Mouse (Mus musculus) forebrain, embryonic 16.5 days (tissue): ENCODE measurements around the gene Lias. TPM values are rescaled to one million over a fixed set of nuclear protein-coding genes. Genes with fewer than 3 reads are reported as not detected.

Experiments used
- ATAC-seq: fragments of 200-750 bp; cut with Nextera tagmentation; 2 replicates; pipeline ENCODE4 v1.8.0; 2017; ENCODE audit warnings: mild to moderate bottlenecking, moderate library complexity
- H3K27ac ChIP-seq: fragments of 300-500 bp; sonication (generic); 2 replicates; pipeline ENCODE4 v1.5.1; 2014; ENCODE audit warnings: low read length, control low read depth
- H3K27me3 ChIP-seq: fragments of 300-500 bp; sonication (generic); replicated peaks from 2 replicates; pipeline ENCODE4 v1.6.1; 2014; ENCODE audit warnings: low read length; ENCODE audit not compliant: control insufficient read depth, insufficient read depth
- H3K36me3 ChIP-seq: fragments of 300-500 bp; sonication (generic); 2 replicates; pipeline ENCODE4 v1.6.1; 2014; ENCODE audit not compliant: control insufficient read depth, insufficient read depth
- H3K4me1 ChIP-seq: fragments of 300-500 bp; sonication (generic); replicated peaks from 2 replicates; pipeline ENCODE4 v1.6.1; 2014; ENCODE audit warnings: low read length; ENCODE audit not compliant: control insufficient read depth, insufficient read depth
- H3K4me2 ChIP-seq: fragments of 300-500 bp; sonication (generic); 2 replicates; pipeline ENCODE4 v1.6.1; 2014; ENCODE audit warnings: mild to moderate bottlenecking, low read length, control low read depth
- H3K4me3 ChIP-seq: fragments of 300-500 bp; sonication (generic); replicated peaks from 2 replicates; pipeline ENCODE4 v1.5.1; 2014; ENCODE audit warnings: mild to moderate bottlenecking, low read length, control low read depth
- H3K9ac ChIP-seq: fragments of 300-500 bp; sonication (generic); replicated peaks from 2 replicates; pipeline ENCODE4 v1.6.1; 2014; ENCODE audit warnings: low read depth, low read length, control low read depth
- H3K9me3 ChIP-seq: fragments of 300-500 bp; sonication (generic); 2 replicates; pipeline ENCODE4 v1.6.1; 2016; ENCODE audit warnings: low read length; ENCODE audit not compliant: control insufficient read depth
- WGBS: fragments of 180-500 bp; shearing (Covaris S2); extraction: QIAGEN DNeasy Blood & Tissue Kit; methylation state at CpG from one replicate; pipeline ENCODE4 v1.1.7; 2014; 5-methylcytosine and 5-hydroxymethylcytosine counted together
- polyA plus RNA-seq: library from polyadenylated mRNA; unstranded; fragments of >200 nt; fragmentation: Nextera tagmentation; extraction: Ambion mirVana; gene quantifications from 2 replicates; pipeline ENCODE4 v1.2.1, GENCODE M21; 2015

Lias gene
- polyA plus RNA-seq, 1 experiment from 2014 or later: 67.1 TPM

DNA sequence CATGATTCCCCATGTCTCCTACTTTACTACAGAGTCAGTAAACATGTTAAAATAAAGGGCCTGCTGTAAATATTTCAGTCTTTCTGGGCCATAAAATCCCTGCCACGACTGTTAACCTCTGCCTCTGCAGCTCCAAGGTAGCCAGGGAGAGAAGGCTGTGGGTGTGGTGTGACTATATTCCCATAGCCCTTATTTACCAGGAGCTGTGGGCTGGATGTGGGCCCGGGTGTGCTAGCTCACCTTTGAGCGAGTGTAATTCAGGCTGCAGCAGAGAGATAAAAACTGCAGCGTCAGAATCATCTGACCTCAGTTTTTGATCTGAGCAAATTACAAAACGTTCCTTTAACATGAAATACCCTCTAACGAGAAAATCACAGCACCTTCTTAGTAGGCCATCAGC is 29.5 kb downstream of the Lias start:
- WGBS: 75% methylated on average over 6 of the region's 6 CpGs
- H3K36me3 ChIP-seq: peaks cover 36% of the 10 kb centered on the region
- ATAC-seq: no peak

GRCm38 (mm10) chr5:65422803-65423202 is 31.5 kb downstream of the Lias start:
- Histone ChIP-seq H3K9ac (no peak overlapping the region), H3K4me3 (no peak overlapping the region), H3K27ac (no peak overlapping the region), H3K4me2 (no peak overlapping the region), H3K27me3 (no peaks in the 10 kb centered on the region), H3K9me3 (no peaks in the 10 kb centered on the region), H3K4me1 (no peaks in the 10 kb centered on the region), H3K36me3 (peaks cover 36% of the 10 kb centered on the region)
- ATAC-seq: no peak
- 94% methylated on average over 8 of the region's 8 CpGs for WGBS

More for the DNA sequence above, 29.5 kb downstream of the Lias start:
- H3K9ac ChIP-seq: no peak overlapping the region
- no peaks in the 10 kb centered on the region; the same call in 1 of the 2 replicates for H3K4me1 ChIP-seq
- H3K4me3 ChIP-seq: no peak overlapping the region
- no peak overlapping the region for H3K4me2 ChIP-seq
- no peak overlapping the region for H3K27ac ChIP-seq
- no peaks in the 10 kb centered on the region for H3K9me3 ChIP-seq
- no peaks in the 10 kb centered on the region for H3K27me3 ChIP-seq

GRCm38 (mm10) chr5:65424215-65424614 is 32.9 kb downstream of the Lias start:
- no peak for ATAC-seq
- no peak overlapping the region for H3K27ac ChIP-seq
- H3K4me3 ChIP-seq: no peak overlapping the region
- H3K9me3 ChIP-seq: no peaks in the 10 kb centered on the region
- 95% methylated on average over 6 of the region's 6 CpGs for WGBS
- no peak overlapping the region for H3K9ac ChIP-seq
- no peaks in the 10 kb centered on the region for H3K4me1 ChIP-seq
- H3K4me2 ChIP-seq: no peak overlapping the region
- peaks cover 31% of the 10 kb centered on the region for H3K36me3 ChIP-seq
- no peaks in the 10 kb centered on the region for H3K27me3 ChIP-seq

GRCm38 (mm10) chr5:65425251-65425650 is 34.0 kb downstream of the Lias start:
- Histone ChIP-seq H3K4me2 (no peak overlapping the region), H3K27ac (no peak overlapping the region), H3K27me3 (no peaks in the 10 kb centered on the region), H3K36me3 (peaks cover 31% of the 10 kb centered on the region), H3K9ac (no peak overlapping the region), H3K4me1 (no peaks in the 10 kb centered on the region), H3K9me3 (no peaks in the 10 kb centered on the region), H3K4me3 (no peak overlapping the region)
- 91% methylated on average over 5 of the region's 5 CpGs for WGBS
- ATAC-seq: no peak

- no peak overlapping the region for H3K9ac ChIP-seq
- 24% methylated on average over 4 of the region's 4 CpGs for WGBS
- no peak overlapping the region for H3K4me2 ChIP-seq
- peaks cover 10% of the 10 kb centered on the region for H3K36me3 ChIP-seq
- no peak for ATAC-seq
- no peaks in the 10 kb centered on the region for H3K9me3 ChIP-seq
- no peak overlapping the region for H3K27ac ChIP-seq
- 0 out of 2 replicates have a peak, but pooled peaks cover 3% of the 10 kb centered on the region for H3K4me1 ChIP-seq
- no peak overlapping the region for H3K4me3 ChIP-seq
- no peaks in the 10 kb centered on the region for H3K27me3 ChIP-seq
Measured at GRCm38 (mm10) chr5:65428321-65428720, 37.0 kb downstream of the Lias start.

GRCm38 (mm10) chr5:65429441-65429840 is 38.1 kb downstream of the Lias start:
- Histone ChIP-seq H3K4me1 (peaks cover 10% of the 10 kb centered on the region), H3K27me3 (no peaks in the 10 kb centered on the region), H3K4me3 (no peak overlapping the region), H3K9me3 (no peaks in the 10 kb centered on the region), H3K9ac (no peak overlapping the region), H3K4me2 (no peak overlapping the region), H3K36me3 (peaks cover 5% of the 10 kb centered on the region), H3K27ac (no peak overlapping the region)
- no peak for ATAC-seq
- 92% methylated on average over 5 of the region's 5 CpGs for WGBS

GRCm38 (mm10) chr5:65434471-65435362 is 43.4 kb downstream of the Lias start:
- 2% methylated on average over 15 of the region's 15 CpGs for WGBS

GRCm38 (mm10) chr5:65435363-65435805 is 44.1 kb downstream of the Lias start:
- Histone ChIP-seq H3K4me1 (peaks cover 17% of the 10 kb centered on the region), H3K27me3 (no peaks in the 10 kb centered on the region), H3K27ac (peak overlapping the region; percentile 78), H3K4me3 (peak overlapping the region; percentile 82), H3K4me2 (peak overlapping the region; percentile 60), H3K36me3 (no peaks in the 10 kb centered on the region), H3K9ac (peak overlapping the region; percentile 90), H3K9me3 (no peaks in the 10 kb centered on the region)
- no peak for ATAC-seq
- WGBS: 0% methylated on average over 37 of the region's 47 CpGs

More at GRCm38 (mm10) chr5:65434471-65435362, 43.4 kb downstream of the Lias start:
- Histone ChIP-seq H3K4me1 (peaks cover 17% of the 10 kb centered on the region), H3K9me3 (no peaks in the 10 kb centered on the region), H3K9ac (peak overlapping the region; percentile 90), H3K27me3 (no peaks in the 10 kb centered on the region), H3K4me2 (peak overlapping the region; percentile 60), H3K27ac (peak overlapping the region; percentile 78), H3K36me3 (no peaks in the 10 kb centered on the region), H3K4me3 (peak overlapping the region; percentile 82)
- 0 out of 2 replicates have a peak, but pooled peaks have one; percentile 6 for ATAC-seq

DNA sequence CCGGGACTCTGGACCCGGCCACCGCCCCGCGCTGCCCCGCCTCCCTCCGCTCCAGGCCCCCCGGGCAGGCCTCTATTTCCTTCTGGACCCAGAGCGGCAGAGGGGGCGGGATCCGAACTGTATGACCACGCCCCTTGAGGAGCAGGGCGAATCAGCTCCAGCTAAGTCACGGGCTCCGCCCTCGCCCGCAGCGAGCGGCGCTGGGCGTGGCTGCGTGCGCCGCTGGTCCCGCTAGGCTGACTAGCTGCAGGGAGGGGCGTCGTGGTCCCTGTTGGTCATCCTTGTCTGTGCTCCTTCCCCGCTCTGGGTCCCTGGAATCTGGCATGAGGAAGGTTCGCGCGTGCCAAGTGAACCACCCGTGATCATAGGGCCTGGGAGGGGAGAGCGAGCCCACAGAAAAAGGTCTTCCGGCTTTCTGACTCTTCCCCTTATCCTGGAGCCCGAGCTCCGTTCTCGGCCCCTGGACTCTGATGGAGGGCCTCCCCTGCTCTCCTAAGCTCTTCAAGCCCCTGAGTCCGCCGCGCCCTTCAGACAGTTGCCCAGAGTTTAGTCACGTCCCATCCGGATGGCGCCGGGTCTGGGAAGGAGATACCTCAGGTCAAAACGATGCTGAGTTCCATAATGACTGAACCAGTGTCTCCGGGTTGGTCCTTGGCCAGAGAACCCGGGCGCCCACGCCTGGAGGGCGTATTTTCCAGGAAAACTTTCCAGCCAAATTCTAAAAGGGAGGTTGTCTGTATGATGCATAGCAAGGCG is 44.7 kb downstream of the Lias start, which contains the start of gene Ugdh:
Gene Ugdh (minus strand): TSS at position 144 of the 756 bp plus-strand sequence.
- Histone ChIP-seq H3K9ac (peak within 1 kb of the TSS; percentile 90), H3K27ac (peak within 1 kb of the TSS; percentile 78), H3K4me1 (peaks cover 17% of the 10 kb centered on the region), H3K9me3 (no peaks in the 10 kb centered on the region), H3K27me3 (no peaks in the 10 kb centered on the region), H3K4me3 (peak within 1 kb of the TSS; percentile 82), H3K4me2 (peak within 1 kb of the TSS; percentile 60), H3K36me3 (no peaks in the 10 kb centered on the region)
- 0% methylated on average over 51 of the region's 51 CpGs for WGBS
- peak; percentile 99 for ATAC-seq
